Mouse (Mus musculus): Measurements from ENCODE around the gene Trim44. TPM values are rescaled to one million over a fixed set of nuclear protein-coding genes. Genes with fewer than 3 reads are reported as not detected.

The Trim44 gene
- polyA plus RNA-seq, 1 experiment from 2014 or later: 69.4 TPM

DNA sequence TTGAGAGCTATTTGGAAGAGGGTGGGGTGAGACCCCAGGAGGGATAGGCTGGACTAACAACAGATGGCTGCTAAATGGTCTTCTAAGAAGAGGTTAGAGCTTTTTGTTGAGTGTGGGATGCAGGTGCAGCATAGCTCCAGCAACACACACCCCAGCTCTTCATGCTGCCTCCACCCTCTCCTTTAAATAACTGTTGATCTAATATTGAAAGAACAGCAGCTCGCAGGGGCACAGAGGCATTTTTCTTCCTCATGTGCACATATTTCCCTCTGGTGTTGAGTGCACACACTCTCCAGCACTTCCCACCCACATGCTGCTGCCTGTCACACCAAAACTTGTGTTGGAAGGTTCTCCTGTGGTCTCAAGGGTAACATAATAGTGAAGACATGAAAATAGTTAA, 114.4 kb downstream of the Trim44 start:
- Histone ChIP-seq H3K27ac (no peak overlapping the region), H3K27me3 (replicated peaks) (no peaks in the 10 kb centered on the region), H3K4me3 (no peak overlapping the region), H3K9me3 (no peaks in the 10 kb centered on the region), H3K4me1 (no peaks in the 10 kb centered on the region; the same call in 1 of the 2 replicates), H3K9ac (no peak overlapping the region), H3K36me3 (replicated peaks) (no peaks in the 10 kb centered on the region), H3K4me2 (no peak overlapping the region)
- WGBS: 81% methylated on average over 1 of the region's 1 CpGs
- no peak for ATAC-seq (replicated peaks)

DNA sequence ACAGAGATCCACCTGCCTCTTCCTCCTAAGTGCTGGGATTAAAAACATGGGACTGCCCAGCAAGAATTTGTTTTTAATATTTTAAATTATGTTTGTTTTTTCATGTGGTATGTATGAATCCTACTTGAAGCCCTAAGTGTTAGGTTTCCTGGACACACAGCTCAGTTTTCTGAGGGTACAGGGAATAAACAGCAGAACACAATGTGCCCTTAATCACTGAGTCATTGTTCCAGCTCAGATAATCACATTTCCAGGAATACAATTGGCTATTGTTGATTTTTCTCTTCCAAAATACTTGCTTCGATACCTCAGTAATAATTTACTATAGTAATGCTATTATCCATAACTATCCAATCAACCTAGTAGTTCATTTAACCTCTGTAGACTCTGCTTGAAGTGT, 115.6 kb downstream of the Trim44 start:
- 54% methylated on average over 1 of the region's 1 CpGs for WGBS
- H3K27me3 ChIP-seq (replicated peaks): no peaks in the 10 kb centered on the region
- H3K4me3 ChIP-seq: no peak overlapping the region
- no peak overlapping the region for H3K27ac ChIP-seq
- no peaks in the 10 kb centered on the region for H3K36me3 ChIP-seq (replicated peaks)
- no peak overlapping the region for H3K9ac ChIP-seq
- ATAC-seq (replicated peaks): no peak
- H3K4me1 ChIP-seq: no peaks in the 10 kb centered on the region; the same call in 1 of the 2 replicates
- H3K4me2 ChIP-seq: no peak overlapping the region
- H3K9me3 ChIP-seq: no peaks in the 10 kb centered on the region

DNA sequence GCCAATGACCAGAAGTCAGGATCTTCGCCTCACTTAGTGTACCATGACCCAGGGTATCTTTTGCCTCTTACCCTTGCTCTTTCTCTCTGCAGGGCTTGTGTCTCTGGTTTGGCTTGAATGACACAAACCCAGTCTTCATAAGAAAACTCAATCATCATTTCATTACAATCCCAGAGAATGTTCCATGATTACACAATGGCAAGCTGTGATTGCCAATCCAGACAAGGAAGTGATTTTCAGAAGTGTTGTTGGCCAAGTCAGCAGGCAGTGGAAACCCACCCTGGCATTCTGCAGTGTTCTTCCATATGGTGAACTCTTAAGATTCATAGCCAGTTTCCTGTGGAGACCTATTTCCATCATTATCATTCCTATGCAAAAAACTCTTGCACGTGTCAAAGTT, 116.1 kb downstream of the Trim44 start:
- no peak overlapping the region for H3K4me3 ChIP-seq
- H3K27ac ChIP-seq: no peak overlapping the region
- no peak overlapping the region for H3K9ac ChIP-seq
- H3K36me3 ChIP-seq (replicated peaks): no peaks in the 10 kb centered on the region
- no peak overlapping the region for H3K4me2 ChIP-seq
- no peak for ATAC-seq (replicated peaks)
- no peaks in the 10 kb centered on the region for H3K9me3 ChIP-seq
- H3K27me3 ChIP-seq (replicated peaks): no peaks in the 10 kb centered on the region
- 85% methylated on average over 2 of the region's 2 CpGs for WGBS
- H3K4me1 ChIP-seq: no peaks in the 10 kb centered on the region; the same call in 1 of the 2 replicates

DNA sequence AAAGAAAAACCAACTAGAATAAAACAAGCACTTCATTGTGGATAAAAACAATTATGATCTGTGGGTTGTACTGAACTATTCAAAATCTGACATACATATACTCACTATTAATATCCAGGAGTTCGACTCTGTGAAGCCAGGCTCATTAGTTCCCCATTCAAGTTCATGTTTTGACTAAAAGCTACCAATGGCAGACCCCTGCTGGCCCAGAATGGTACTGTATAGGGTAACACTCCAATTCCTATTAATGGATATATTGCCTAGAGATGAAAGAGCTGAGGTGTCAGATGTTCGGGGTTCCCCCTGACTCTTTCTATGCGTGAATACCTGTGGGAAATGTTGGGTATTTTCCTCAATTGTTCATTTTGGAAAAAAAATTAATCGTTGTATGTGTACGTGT, 117.6 kb downstream of the Trim44 start:
- Histone ChIP-seq H3K9me3 (no peaks in the 10 kb centered on the region), H3K27ac (no peak overlapping the region), H3K9ac (no peak overlapping the region), H3K4me1 (no peaks in the 10 kb centered on the region; the same call in 1 of the 2 replicates), H3K36me3 (replicated peaks) (no peaks in the 10 kb centered on the region), H3K27me3 (replicated peaks) (no peaks in the 10 kb centered on the region), H3K4me3 (no peak overlapping the region), H3K4me2 (no peak overlapping the region)
- 58% methylated on average over 5 of the region's 5 CpGs for WGBS
- 0 out of 2 replicates have a peak, but pooled peaks have one; percentile 43 for ATAC-seq (replicated peaks)

DNA sequence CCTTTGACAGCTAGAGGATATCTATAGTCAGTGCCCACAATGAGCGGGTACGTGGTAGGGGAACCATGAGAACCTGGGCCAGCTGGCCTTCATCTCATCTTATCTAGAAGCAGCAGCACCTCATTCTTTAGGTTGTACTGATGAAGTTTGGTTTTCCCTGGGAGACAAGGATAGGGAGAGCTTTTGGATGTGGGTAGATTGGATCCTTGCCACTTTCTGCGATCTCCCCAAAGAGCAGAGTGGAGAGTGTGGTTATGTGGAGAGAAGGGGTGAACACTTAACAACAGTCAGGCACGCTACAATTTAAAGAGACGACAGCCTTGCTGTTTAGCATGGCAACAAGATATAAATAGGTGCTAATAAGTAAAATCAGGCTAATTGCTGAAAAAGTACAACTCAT, 119.0 kb downstream of the Trim44 start:
- no peaks in the 10 kb centered on the region for H3K36me3 ChIP-seq (replicated peaks)
- 94% methylated on average over 5 of the region's 5 CpGs for WGBS
- no peak overlapping the region for H3K27ac ChIP-seq
- no peaks in the 10 kb centered on the region for H3K9me3 ChIP-seq
- H3K4me1 ChIP-seq: no peaks in the 10 kb centered on the region
- no peaks in the 10 kb centered on the region for H3K27me3 ChIP-seq (replicated peaks)
- no peak overlapping the region for H3K4me2 ChIP-seq
- no peak for ATAC-seq (replicated peaks)
- no peak overlapping the region for H3K4me3 ChIP-seq
- H3K9ac ChIP-seq: no peak overlapping the region

DNA sequence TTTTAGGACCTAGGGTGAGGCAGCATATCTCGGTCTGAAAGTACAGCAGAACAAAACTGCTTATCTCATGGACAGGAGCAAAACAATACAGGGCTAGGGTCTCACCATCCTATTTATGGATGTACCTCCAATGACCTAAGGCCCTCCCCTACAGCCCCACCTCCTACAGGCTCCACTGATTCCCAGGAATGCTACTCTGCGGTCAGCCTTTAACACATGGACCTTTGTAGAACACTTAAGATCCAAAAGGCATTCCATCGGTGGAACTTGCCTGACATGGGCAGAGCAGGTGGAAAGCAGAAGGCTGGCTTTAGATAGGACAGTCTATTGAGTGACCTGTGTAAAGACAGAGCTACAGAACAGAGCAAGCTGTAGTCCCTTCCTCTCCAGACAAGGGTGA, 120.3 kb downstream of the Trim44 start:
- Histone ChIP-seq H3K4me2 (no peak overlapping the region), H3K4me3 (no peak overlapping the region), H3K9me3 (no peaks in the 10 kb centered on the region), H3K27me3 (replicated peaks) (no peaks in the 10 kb centered on the region), H3K36me3 (replicated peaks) (no peaks in the 10 kb centered on the region), H3K9ac (no peak overlapping the region), H3K27ac (no peak overlapping the region), H3K4me1 (no peaks in the 10 kb centered on the region)
- ATAC-seq (replicated peaks): no peak
- WGBS: 50% methylated on average over 3 of the region's 3 CpGs

DNA sequence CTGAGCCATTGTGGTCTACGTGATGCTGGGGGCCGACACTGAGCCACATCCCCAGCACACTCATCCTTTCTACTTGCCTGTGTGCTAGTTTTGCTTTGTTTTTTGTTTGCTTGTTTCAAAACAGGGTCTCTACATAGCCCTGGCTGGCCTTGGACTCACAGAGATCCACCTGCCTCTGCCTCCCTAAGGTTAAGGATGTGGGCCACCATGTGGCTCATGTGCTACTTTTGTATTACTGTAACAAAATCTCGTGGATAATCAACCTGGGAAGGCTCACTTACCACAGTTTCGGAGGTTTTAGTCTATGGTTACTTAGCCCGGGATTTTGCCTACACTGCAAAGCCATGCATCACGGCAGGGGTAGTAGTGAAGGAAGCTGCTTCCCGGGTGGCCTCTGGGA, 125.5 kb downstream of the Trim44 start:
- no peak overlapping the region for H3K27ac ChIP-seq
- no peaks in the 10 kb centered on the region for H3K36me3 ChIP-seq (replicated peaks)
- no peak for ATAC-seq (replicated peaks)
- 85% methylated on average over 7 of the region's 7 CpGs for WGBS
- no peaks in the 10 kb centered on the region for H3K27me3 ChIP-seq (replicated peaks)
- H3K4me1 ChIP-seq: peaks cover 8% of the 10 kb centered on the region
- no peak overlapping the region for H3K4me2 ChIP-seq
- no peak overlapping the region for H3K9ac ChIP-seq
- H3K4me3 ChIP-seq: no peak overlapping the region
- no peaks in the 10 kb centered on the region for H3K9me3 ChIP-seq

DNA sequence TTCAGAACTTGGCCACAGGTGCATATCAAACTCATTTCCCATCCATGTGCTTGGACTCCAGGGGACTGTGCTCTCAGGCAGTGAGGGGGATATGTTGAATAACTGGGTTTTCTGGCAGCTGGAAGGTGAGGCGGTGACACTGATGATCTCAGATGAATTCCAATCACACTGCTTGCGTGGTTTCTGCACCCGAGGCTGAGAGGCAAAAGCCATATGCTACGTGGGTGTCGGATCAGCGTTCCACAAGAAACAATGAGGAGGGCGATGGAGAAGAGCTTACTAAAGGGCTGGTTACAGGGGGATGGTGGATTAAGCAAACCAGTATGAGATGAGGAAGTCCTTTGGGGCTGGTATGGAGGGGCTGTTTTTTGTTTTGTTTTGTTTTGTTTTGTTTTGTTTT, 127.8 kb downstream of the Trim44 start:
- H3K9me3 ChIP-seq: no peaks in the 10 kb centered on the region
- no peak overlapping the region for H3K4me3 ChIP-seq
- no peaks in the 10 kb centered on the region for H3K36me3 ChIP-seq (replicated peaks)
- no peaks in the 10 kb centered on the region for H3K27me3 ChIP-seq (replicated peaks)
- no peak overlapping the region for H3K27ac ChIP-seq
- no peak overlapping the region for H3K9ac ChIP-seq
- no peak overlapping the region for H3K4me2 ChIP-seq
- 53% methylated on average over 7 of the region's 7 CpGs for whole genome bisulfite sequencing
- no peak for ATAC-seq (replicated peaks)
- peaks cover 11% of the 10 kb centered on the region for H3K4me1 ChIP-seq

DNA sequence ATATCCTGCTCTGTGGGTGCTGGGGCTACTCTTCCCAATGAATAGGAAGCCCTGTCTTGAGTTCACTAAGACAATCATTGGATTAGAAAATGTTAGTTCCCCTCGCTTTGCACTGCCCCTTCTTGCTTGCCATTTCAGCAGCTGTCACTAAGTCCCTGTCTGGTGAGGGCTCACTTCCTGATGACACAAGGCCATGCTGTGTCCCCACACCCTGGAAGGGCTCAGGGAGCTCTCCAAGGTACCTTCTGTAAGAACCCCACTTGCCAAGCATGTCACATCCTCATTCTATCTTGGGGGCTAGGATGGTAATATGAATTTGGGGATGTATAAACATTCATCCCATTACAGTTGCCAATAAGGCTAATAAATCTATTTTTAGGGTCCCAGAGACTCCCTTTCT, 129.7 kb downstream of the Trim44 start:
- Histone ChIP-seq H3K4me1 (peaks cover 11% of the 10 kb centered on the region), H3K36me3 (replicated peaks) (no peaks in the 10 kb centered on the region), H3K9me3 (no peaks in the 10 kb centered on the region), H3K4me3 (no peak overlapping the region), H3K9ac (no peak overlapping the region), H3K27ac (no peak overlapping the region), H3K27me3 (replicated peaks) (no peaks in the 10 kb centered on the region), H3K4me2 (no peak overlapping the region)
- WGBS: 23% methylated on average over 1 of the region's 1 CpGs
- ATAC-seq (replicated peaks): no peak; the same call in 1 of the 2 replicates

DNA sequence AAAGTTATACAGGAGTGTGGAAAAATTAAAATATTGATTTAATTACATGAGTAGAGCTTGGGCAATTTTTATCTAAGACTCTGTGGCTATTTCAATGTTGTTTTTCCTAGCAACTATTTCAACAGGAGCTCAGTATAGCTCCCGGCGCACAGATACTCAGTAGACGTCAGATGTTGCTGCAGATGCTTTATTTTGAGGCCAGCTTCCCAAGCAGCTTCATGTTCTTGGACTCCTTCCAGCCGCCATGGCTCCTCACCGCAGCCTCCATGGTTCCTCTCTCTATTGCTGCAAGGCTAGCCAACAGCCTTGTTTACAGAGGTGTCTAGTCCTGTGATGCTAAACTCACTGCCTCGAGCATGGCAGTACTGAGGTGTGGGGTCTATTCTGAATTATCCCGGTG, 134.3 kb downstream of the Trim44 start:
- no peak overlapping the region for H3K9ac ChIP-seq
- H3K4me1 ChIP-seq: peaks cover 11% of the 10 kb centered on the region
- H3K9me3 ChIP-seq: no peaks in the 10 kb centered on the region
- no peaks in the 10 kb centered on the region for H3K27me3 ChIP-seq (replicated peaks)
- 88% methylated on average over 7 of the region's 7 CpGs for WGBS
- H3K4me2 ChIP-seq: no peak overlapping the region
- H3K4me3 ChIP-seq: no peak overlapping the region
- H3K36me3 ChIP-seq (replicated peaks): no peaks in the 10 kb centered on the region
- no peak overlapping the region for H3K27ac ChIP-seq
- no peak for ATAC-seq (replicated peaks)

DNA sequence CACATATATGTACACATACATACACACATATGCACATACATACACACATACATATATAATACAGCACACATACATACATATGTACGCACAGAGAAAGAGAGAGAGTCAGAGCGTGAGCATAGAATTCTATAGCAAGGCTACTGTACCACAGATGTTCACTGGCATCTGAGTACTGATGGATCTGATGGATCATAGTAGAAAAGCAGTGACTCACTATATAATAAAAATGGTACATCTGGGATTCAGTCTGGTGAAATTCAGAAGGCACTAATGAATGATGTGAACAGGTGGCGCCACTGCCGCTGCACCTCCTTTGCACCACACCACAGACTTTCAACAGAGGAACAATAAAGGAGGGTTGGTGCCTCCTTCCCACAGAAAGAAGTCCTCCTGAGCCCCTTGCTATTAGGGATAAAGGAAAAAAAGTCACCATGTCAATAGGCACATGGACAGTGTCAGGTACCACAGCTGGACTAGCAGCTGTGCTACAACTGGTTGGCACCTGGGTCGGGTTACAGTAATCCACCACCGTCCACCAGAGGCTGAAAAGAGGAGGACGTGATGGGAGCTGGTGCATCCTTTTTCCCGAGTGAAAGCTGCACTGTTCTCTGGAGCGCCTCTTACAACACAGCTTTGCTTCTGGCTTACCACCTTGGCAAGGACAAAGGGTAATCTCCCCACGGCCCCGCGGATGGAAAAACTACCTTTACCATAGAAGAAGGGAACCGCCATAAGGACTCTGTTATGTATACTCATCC, 139.9 kb downstream of the Trim44 start:
- H3K4me3 ChIP-seq: no peak overlapping the region
- no peaks in the 10 kb centered on the region for H3K9me3 ChIP-seq
- no peak overlapping the region for H3K9ac ChIP-seq
- WGBS: 62% methylated on average over 13 of the region's 13 CpGs
- no peaks in the 10 kb centered on the region for H3K27me3 ChIP-seq (replicated peaks)
- ATAC-seq (replicated peaks): no peak
- H3K4me2 ChIP-seq: no peak overlapping the region
- H3K36me3 ChIP-seq (replicated peaks): no peaks in the 10 kb centered on the region
- H3K4me1 ChIP-seq: no peaks in the 10 kb centered on the region
- no peak overlapping the region for H3K27ac ChIP-seq

DNA sequence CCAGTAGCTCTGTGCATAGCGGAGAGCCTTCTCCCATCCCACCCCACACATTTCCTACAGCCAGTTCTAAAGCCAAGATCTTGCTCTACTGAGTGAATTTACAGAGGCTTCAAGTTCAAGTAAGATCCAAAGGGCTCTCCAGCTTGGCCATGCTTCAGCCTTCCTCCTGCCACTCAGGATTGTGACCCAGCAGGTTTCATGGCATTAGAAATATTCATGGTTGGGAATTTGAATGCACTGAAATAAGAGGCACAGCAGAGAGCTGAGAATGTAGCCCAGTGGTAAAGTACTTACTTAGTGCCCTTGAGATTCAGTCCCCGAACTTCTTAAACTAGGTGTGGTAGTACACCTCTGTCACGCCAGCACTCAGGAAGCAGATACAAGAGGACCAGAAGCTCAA, 140.7 kb downstream of the Trim44 start:
- Histone ChIP-seq H3K4me3 (no peak overlapping the region), H3K4me2 (no peak overlapping the region), H3K36me3 (replicated peaks) (no peaks in the 10 kb centered on the region), H3K4me1 (no peaks in the 10 kb centered on the region), H3K27ac (no peak overlapping the region), H3K27me3 (replicated peaks) (no peaks in the 10 kb centered on the region), H3K9me3 (no peaks in the 10 kb centered on the region), H3K9ac (no peak overlapping the region)
- 96% methylated on average over 3 of the region's 3 CpGs for WGBS
- no peak for ATAC-seq (replicated peaks)

DNA sequence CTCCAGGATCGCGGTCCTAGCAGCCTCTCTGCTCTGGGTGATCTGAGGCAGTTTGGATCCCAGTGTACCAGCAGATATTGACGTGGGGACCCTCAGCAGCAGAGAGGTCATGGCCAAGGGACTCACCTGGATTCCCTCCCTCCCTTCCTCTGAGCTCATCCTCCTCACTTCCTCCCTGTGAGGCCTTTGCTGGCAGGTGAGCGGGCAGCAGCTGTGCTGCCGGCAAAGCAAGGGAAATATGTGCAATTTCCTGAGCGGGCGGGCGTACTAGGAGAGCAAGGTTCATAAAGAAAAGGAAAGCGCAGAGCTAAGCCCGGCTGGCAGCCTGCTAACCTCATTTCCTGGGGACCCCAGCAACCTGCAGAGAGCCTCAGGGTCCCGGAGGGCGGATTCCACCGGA, 148.5 kb downstream of the Trim44 start:
- no peaks in the 10 kb centered on the region for H3K27me3 ChIP-seq (replicated peaks)
- no peak overlapping the region for H3K4me3 ChIP-seq
- ATAC-seq (replicated peaks): peak; percentile 35; the same call in 1 of the 2 replicates
- 21% methylated on average over 13 of the region's 13 CpGs for WGBS
- peaks cover 21% of the 10 kb centered on the region for H3K4me1 ChIP-seq
- no peaks in the 10 kb centered on the region for H3K9me3 ChIP-seq
- H3K9ac ChIP-seq: peak overlapping the region; percentile 21; the same call in 1 of the 2 replicates
- H3K36me3 ChIP-seq (replicated peaks): no peaks in the 10 kb centered on the region
- H3K4me2 ChIP-seq: peak overlapping the region; percentile 42
- H3K27ac ChIP-seq: no peak overlapping the region

All from midbrain, embryonic 15.5 days (tissue).